17 mouse cellular contexts compared by ENCODE assay signal in the genomic region with DNA sequence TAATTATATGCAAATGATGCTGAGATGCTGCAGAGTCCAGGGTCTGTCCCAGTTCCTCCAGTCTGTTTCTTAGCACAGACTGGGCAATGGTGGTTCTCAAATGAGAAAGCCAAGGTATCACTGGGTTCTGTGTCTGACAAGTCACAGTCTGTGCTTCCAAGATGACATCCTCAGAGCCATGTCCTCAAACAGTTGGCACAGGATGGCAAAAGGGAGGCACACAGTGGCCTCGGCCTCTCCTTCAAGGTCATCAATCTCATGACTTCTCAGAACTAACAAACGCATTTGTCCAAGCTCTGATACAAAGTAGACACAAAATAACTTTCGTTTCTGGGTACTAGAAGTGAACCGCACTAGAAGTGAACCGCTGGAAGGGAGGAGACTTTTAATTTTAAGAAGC. TPM values are rescaled to one million over a fixed set of nuclear protein-coding genes. Genes with fewer than 3 reads are reported as not detected.
"Had no signal": no experiment of that assay in that cellular context is flagged by ENCODE, and none has a peak within 500 bp of the region (broad histone marks: within the 10 kb centered on the region; RNA-seq: fewer than 3 reads in every experiment).

No protein-coding gene starts in this region.

- DNase-seq: gastrocnemius, postnatal 14 days; gastrocnemius, postnatal 36 days; heart, adult 2 months; heart, postnatal 14 days; heart, postnatal 36 days; kidney, adult 11 months; kidney, adult 2 months; kidney, adult 9 months; kidney, postnatal 14 days; kidney, postnatal 36 days; layer of hippocampus, adult 9-11 months; layer of hippocampus, postnatal 36 days; left cerebral cortex, postnatal 4 days had no signal

RNA-seq across cellular contexts. Expression of a gene that starts 9.8 kb away (rescaled TPM):
- total RNA-seq: gastrocnemius, adult 18-20 months; gastrocnemius, adult 8-10 months; gastrocnemius, postnatal 14 days; gastrocnemius, postnatal 36 days; heart, adult 2 months; heart, postnatal 36 days; hematopoietic stem cell, adult 5-6 weeks; liver, adult 2 months had no signal
